In the genomic region with DNA sequence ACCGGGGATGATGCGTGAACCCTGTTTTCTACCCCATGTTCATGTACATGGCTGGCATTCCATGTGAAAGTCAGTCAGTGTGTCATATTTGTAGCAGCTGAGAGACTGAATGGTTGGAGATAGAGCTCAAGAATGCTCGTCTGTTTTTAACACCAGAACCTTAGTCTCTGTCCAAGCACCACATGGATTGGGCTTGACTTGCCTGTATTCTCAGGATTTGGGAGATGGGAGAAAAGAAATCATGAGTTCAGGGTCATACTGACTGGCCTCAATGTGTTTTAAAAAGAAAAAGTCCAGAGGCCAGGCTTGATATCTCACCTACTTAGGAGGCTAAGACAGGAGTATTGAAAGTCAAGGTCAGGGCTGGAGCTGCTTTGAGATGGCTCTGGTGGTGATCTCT, we compare ENCODE assay signal across 9 mouse cellular contexts. TPM values are rescaled to one million over a fixed set of nuclear protein-coding genes. Genes with fewer than 3 reads are reported as not detected.
DNase-seq lines count a peak whose midpoint lies in the region; ATAC-seq and TF ChIP-seq lines count a peak whose summit lies in the region.
"Had no signal": no experiment of that assay in that cellular context is flagged by ENCODE, and none has a peak within 500 bp of the region (broad histone marks: within the 10 kb centered on the region; RNA-seq: fewer than 3 reads in every experiment).

No protein-coding gene starts in this region.

- peaks cover 82% of the 10 kb centered on the region for H3K36me3 ChIP-seq in G1E (replicated peaks)
- no peaks in the 10 kb centered on the region for H3K36me3 ChIP-seq in heart, embryonic 15.5 days
- H3K36me3 ChIP-seq in liver, postnatal 0 days (replicated peaks; ENCODE audit: insufficient read depth, low read length), result peaks cover 10% of the 10 kb centered on the region; the same call in 1 of the 2 replicates

- no peak for ATAC-seq in G1E (ENCODE audit: extremely low read depth, insufficient number of reproducible peaks, low FRiP score, poor library complexity, severe bottlenecking)
- no peak for ATAC-seq in heart, embryonic 15.5 days (replicated peaks; ENCODE audit: insufficient number of reproducible peaks, insufficient read depth, low FRiP score, low read depth)
- ATAC-seq in liver, postnatal 0 days, result no peak
- no peak for ATAC-seq in erythroid progenitor cell, adult 5-6 weeks (replicated peaks; ENCODE audit: low FRiP score, poor library complexity, severe bottlenecking)
- ATAC-seq: Patski had no signal

- peaks cover 67% of the 10 kb centered on the region for H3K4me1 ChIP-seq in G1E (ENCODE audit: insufficient read depth, low read depth, low read length)
- H3K4me1 ChIP-seq in heart, embryonic 15.5 days (replicated peaks), result peaks cover 51% of the 10 kb centered on the region
- peaks cover 51% of the 10 kb centered on the region for H3K4me1 ChIP-seq in liver, postnatal 0 days (ENCODE audit: insufficient read depth)

- no peak for TF ChIP-seq EP300 in liver, postnatal 0 days (IDR thresholded peaks at IDR 0.05; ENCODE audit: low read depth)

- peak overlapping the region; percentile 95 for H3K9ac ChIP-seq in heart, embryonic 15.5 days
- H3K9ac ChIP-seq in liver, postnatal 0 days (replicated peaks), result peak overlapping the region; percentile 96

- no peaks in the 10 kb centered on the region for H3K27me3 ChIP-seq in G1E (ENCODE audit: insufficient read depth, low read length)
- no peaks in the 10 kb centered on the region for H3K27me3 ChIP-seq in heart, embryonic 15.5 days
- H3K27me3 ChIP-seq in liver, postnatal 0 days (ENCODE audit: insufficient read depth, low read length), result no peaks in the 10 kb centered on the region
- H3K27me3 ChIP-seq: Patski had no signal

- no peaks in the 10 kb centered on the region for H3K9me3 ChIP-seq in G1E (replicated peaks)
- no peaks in the 10 kb centered on the region for H3K9me3 ChIP-seq in heart, embryonic 15.5 days (replicated peaks)
- H3K9me3 ChIP-seq in liver, postnatal 0 days (ENCODE audit: low read length), result no peaks in the 10 kb centered on the region

- H3K4me2 ChIP-seq in heart, embryonic 15.5 days, result peak overlapping the region; percentile 66
- peak overlapping the region; percentile 86 for H3K4me2 ChIP-seq in liver, postnatal 0 days (ENCODE audit: low read depth, low read length)

- peak overlapping the region; percentile 99 for H3K27ac ChIP-seq in gastrocnemius, adult 2 months
- peak overlapping the region; percentile 98 for H3K27ac ChIP-seq in heart, embryonic 15.5 days
- peak overlapping the region; percentile 98 for H3K27ac ChIP-seq in liver, postnatal 0 days (ENCODE audit: low read depth)

- intact Hi-C loops in gastrocnemius, adult 2 months (cut with DNase I), result loop anchor here (10.0 kb wide), 1 partner anchor 173 kb away; no protein-coding TSS in a partner anchor
- intact Hi-C loops in gastrocnemius, postnatal 36 days (cut with DNase I), result no loop called here

- TF ChIP-seq CTCF in gastrocnemius, adult 2 months (IDR thresholded peaks at IDR 0.05), result no peak
- TF ChIP-seq CTCF in G1E (IDR thresholded peaks at IDR 0.05; ENCODE audit: low read depth, low read length), result no peak
- no peak for TF ChIP-seq CTCF in liver, postnatal 0 days (IDR thresholded peaks at IDR 0.05; ENCODE audit: low read depth)

- no peak for DNase-seq in gastrocnemius, adult 2 months
- no peak for DNase-seq in gastrocnemius, postnatal 36 days
- no peak for DNase-seq in G1E (ENCODE audit: low spot score)
- peak; percentile 10 for DNase-seq in liver, postnatal 0 days
- no peak for DNase-seq in left cerebral cortex, adult 8-10 months (ENCODE audit: low spot score in 2 of 2)
- no peak for DNase-seq in frontal cortex, postnatal 25 days (ENCODE audit: low spot score in 2 of 2)

- H3K4me3 ChIP-seq in gastrocnemius, adult 2 months, result peak overlapping the region; percentile 99
- peak overlapping the region; percentile 88 for H3K4me3 ChIP-seq in G1E (ENCODE audit: low read depth, low read length)
- H3K4me3 ChIP-seq in heart, embryonic 15.5 days, result peak overlapping the region; percentile 91
- H3K4me3 ChIP-seq in liver, postnatal 0 days (ENCODE audit: low read depth, low read length), result peak overlapping the region; percentile 86

- 14% methylated on average over 3 of the region's 3 CpGs for WGBS in heart, embryonic 15.5 days
- 20% methylated on average over 3 of the region's 3 CpGs for WGBS in liver, postnatal 0 days (ENCODE audit: insufficient replicate concordance)

RNA-seq across cellular contexts. Expression of a gene that starts 1.0 kb away (rescaled TPM):
- 100 to 1,000 TPM in 1 of 2 experiments, 10 to 100 TPM in 1; 74.7 to 115 TPM for total RNA-seq in gastrocnemius, adult 2 months (2021)
- total RNA-seq in gastrocnemius, postnatal 36 days (2021), result 10 to 100 TPM; 55.2 to 69.3 TPM
- total RNA-seq in G1E (2014; fragmentation: Nextera tagmentation) (37.7 and 58.5 TPM in 2 replicates), G1E (2017) (5.2 and 8.6 TPM in 2 replicates)
- 282 and 396 TPM in 2 replicates for polyA plus RNA-seq in G1E (2012)
- polyA plus RNA-seq in heart, embryonic 15.5 days (2015; fragmentation: Nextera tagmentation; extraction: Ambion mirVana), result 2.5 TPM in 2 replicates
- 66.6 and 72.5 TPM in 2 replicates for polyA plus RNA-seq in liver, postnatal 0 days (2015; fragmentation: Nextera tagmentation; extraction: Ambion mirVana)
- 10 to 100 TPM; 23.8 to 26.8 (median 24.2) TPM for total RNA-seq in left cerebral cortex, adult 8-10 months (2022)
- 3.4 TPM in 1 of 2 replicates, not detected in the other for total RNA-seq in erythroid progenitor cell, adult 5-6 weeks (2015; ENCODE audit: low replicate concordance)
- 2.1 and 2.8 TPM in 2 replicates for total RNA-seq in erythroid progenitor cell, adult 5-6 weeks (2017; ENCODE audit: low replicate concordance)

RNA-seq across cellular contexts. Expression of a gene that starts 1.3 kb away (rescaled TPM):
- total RNA-seq in gastrocnemius, adult 2 months (2021), result 1 to 10 TPM; 1.6 to 3.3 TPM
- 1 to 10 TPM; 1.0 to 6.4 TPM for total RNA-seq in gastrocnemius, postnatal 36 days (2021)
- 4.2 and 14.4 TPM in 2 replicates for total RNA-seq in G1E (2014; fragmentation: Nextera tagmentation)
- total RNA-seq in G1E (2017), result 1.3 and 2.4 TPM in 2 replicates
- polyA plus RNA-seq in G1E (2012), result 3.1 and 3.2 TPM in 2 replicates
- polyA plus RNA-seq in heart, embryonic 15.5 days (2015; fragmentation: Nextera tagmentation; extraction: Ambion mirVana), result 1.1 and 3.2 TPM in 2 replicates
- 0.83 and 1.0 TPM in 2 replicates for polyA plus RNA-seq in liver, postnatal 0 days (2015; fragmentation: Nextera tagmentation; extraction: Ambion mirVana)
- total RNA-seq in left cerebral cortex, adult 8-10 months (2022), result 1 to 10 TPM; 2.1 to 8.4 (median 5.8) TPM
- total RNA-seq in erythroid progenitor cell, adult 5-6 weeks (2015; ENCODE audit: low replicate concordance), result 0.72 and 2.1 TPM in 2 replicates
- total RNA-seq in erythroid progenitor cell, adult 5-6 weeks (2017; ENCODE audit: low replicate concordance), result 2.6 and 3.1 TPM in 2 replicates

RNA-seq across cellular contexts. Expression of a gene that starts 1.6 kb away (rescaled TPM):
- 10 to 100 TPM; 21.8 to 26.6 TPM for total RNA-seq in gastrocnemius, adult 2 months (2021)
- total RNA-seq in gastrocnemius, postnatal 36 days (2021), result 10 to 100 TPM; 19.6 to 20.0 TPM
- total RNA-seq in G1E (2014; fragmentation: Nextera tagmentation) (96.5 and 160 TPM in 2 replicates), G1E (2017) (94.9 and 102 TPM in 2 replicates)
- 85.4 and 157 TPM in 2 replicates for polyA plus RNA-seq in G1E (2012)
- polyA plus RNA-seq in heart, embryonic 15.5 days (2015; fragmentation: Nextera tagmentation; extraction: Ambion mirVana), result 57.2 and 77.3 TPM in 2 replicates
- polyA plus RNA-seq in liver, postnatal 0 days (2015; fragmentation: Nextera tagmentation; extraction: Ambion mirVana), result 19.6 and 21.4 TPM in 2 replicates
- total RNA-seq in left cerebral cortex, adult 8-10 months (2022), result 10 to 100 TPM; 28.7 to 31.4 (median 30.2) TPM
- 11.7 and 23.4 TPM in 2 replicates for total RNA-seq in erythroid progenitor cell, adult 5-6 weeks (2015; ENCODE audit: low replicate concordance)
- total RNA-seq in erythroid progenitor cell, adult 5-6 weeks (2017; ENCODE audit: low replicate concordance), result 37.4 and 39.4 TPM in 2 replicates

RNA-seq across cellular contexts. Expression of a gene that starts 31.4 kb away (rescaled TPM):
- 100 to 1,000 TPM; 128 to 137 TPM for total RNA-seq in gastrocnemius, adult 2 months (2021)
- total RNA-seq in gastrocnemius, postnatal 36 days (2021), result 100 to 1,000 TPM; 111 to 122 TPM
- total RNA-seq in G1E (2014; fragmentation: Nextera tagmentation) (13.3 and 14.4 TPM in 2 replicates), G1E (2017) (23.7 and 32.5 TPM in 2 replicates)
- polyA plus RNA-seq in G1E (2012), result 290 and 566 TPM in 2 replicates
- polyA plus RNA-seq in heart, embryonic 15.5 days (2015; fragmentation: Nextera tagmentation; extraction: Ambion mirVana), result 91.7 and 97.8 TPM in 2 replicates
- 36.9 and 38.6 TPM in 2 replicates for polyA plus RNA-seq in liver, postnatal 0 days (2015; fragmentation: Nextera tagmentation; extraction: Ambion mirVana)
- 10 to 100 TPM; 53.8 to 68.8 (median 64.7) TPM for total RNA-seq in left cerebral cortex, adult 8-10 months (2022)
- 1.8 and 3.8 TPM in 2 replicates for total RNA-seq in erythroid progenitor cell, adult 5-6 weeks (2015; ENCODE audit: low replicate concordance)
- 3.7 and 27.8 TPM in 2 replicates for total RNA-seq in erythroid progenitor cell, adult 5-6 weeks (2017; ENCODE audit: low replicate concordance)

RNA-seq across cellular contexts. Expression of a gene that starts 31.4 kb away (rescaled TPM):
- total RNA-seq in gastrocnemius, adult 2 months (2021), result 10 to 100 TPM; 40.8 to 56.4 TPM
- 10 to 100 TPM; 42.4 to 53.4 TPM for total RNA-seq in gastrocnemius, postnatal 36 days (2021)
- total RNA-seq in G1E (2014; fragmentation: Nextera tagmentation), result 32.3 and 33.5 TPM in 2 replicates
- 25.7 and 33.5 TPM in 2 replicates for total RNA-seq in G1E (2017)
- 65.4 and 75.7 TPM in 2 replicates for polyA plus RNA-seq in G1E (2012)
- polyA plus RNA-seq in heart, embryonic 15.5 days (2015; fragmentation: Nextera tagmentation; extraction: Ambion mirVana), result 53.2 and 63.4 TPM in 2 replicates
- 28.2 and 30.5 TPM in 2 replicates for polyA plus RNA-seq in liver, postnatal 0 days (2015; fragmentation: Nextera tagmentation; extraction: Ambion mirVana)
- 10 to 100 TPM; 76.4 to 88.3 (median 82.2) TPM for total RNA-seq in left cerebral cortex, adult 8-10 months (2022)
- 6.8 and 58.3 TPM in 2 replicates for total RNA-seq in erythroid progenitor cell, adult 5-6 weeks (2015; ENCODE audit: low replicate concordance)
- 18.0 and 35.8 TPM in 2 replicates for total RNA-seq in erythroid progenitor cell, adult 5-6 weeks (2017; ENCODE audit: low replicate concordance)
